Mouse (Mus musculus) heart, adult 2 months (tissue): ENCODE data around the gene Cfap97.

ENCODE experiments used
- CTCF ChIP-seq: fragments of 200-600 bp; IDR thresholded peaks from 2 replicates; pipeline ENCODE4 v1.8.1; 2022; ENCODE audit warnings: antibody characterized with exemption, mild to moderate bottlenecking, moderate library complexity
- POLR2A ChIP-seq: fragments of 200-500 bp; IDR thresholded peaks from 2 replicates; pipeline ENCODE4 v1.6.1; 2011; ENCODE audit warnings: mild to moderate bottlenecking, low read depth, low read length, control low read depth; ENCODE audit not compliant: insufficient read depth

DNA sequence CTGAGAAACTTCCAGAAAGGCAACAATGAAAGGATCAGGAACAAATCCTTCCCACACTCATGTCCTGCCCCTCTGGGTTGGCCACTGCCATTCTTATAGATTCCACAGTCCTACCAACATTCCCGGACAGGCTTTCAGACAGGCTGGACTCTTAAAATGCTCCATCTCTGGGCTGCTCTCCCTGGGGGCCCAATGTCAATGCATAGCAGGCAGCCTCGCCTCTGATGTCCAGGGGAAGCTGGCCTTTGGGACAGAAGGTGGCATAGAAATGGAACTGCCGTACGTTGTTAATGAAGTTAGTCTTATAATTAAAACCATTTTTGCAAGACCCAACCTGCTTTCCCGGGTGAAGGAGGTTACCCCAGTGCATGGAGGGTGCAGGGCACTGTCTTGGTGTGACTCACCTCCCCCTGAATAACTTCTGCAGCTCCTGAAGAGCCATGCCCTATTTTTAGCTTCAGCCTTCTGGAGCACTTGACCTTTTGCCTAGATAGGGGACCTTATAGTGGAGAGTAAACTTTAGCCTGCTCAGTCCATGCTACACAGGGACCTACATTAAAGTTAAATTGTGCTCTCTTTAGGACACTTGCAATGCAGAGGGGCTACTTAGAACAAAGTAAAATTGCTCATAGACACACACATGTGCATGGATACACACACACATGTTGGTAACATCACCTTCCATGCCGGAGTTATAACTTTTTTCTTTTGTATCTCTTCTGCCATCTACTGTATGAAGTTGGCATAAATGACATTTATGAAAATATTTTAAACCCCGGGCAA lies 85.1 kb downstream of the Cfap97 start:
- TF ChIP-seq POLR2A = no peak
- peak; percentile 67 for TF ChIP-seq CTCF
